Mouse (Mus musculus): ENCODE results near the gene Atg101. TPM values are rescaled to one million over a fixed set of nuclear protein-coding genes. Genes with fewer than 3 reads are reported as not detected.
"Not testable (repeated sequence)": the region's sequence is repeated elsewhere in the genome, so short reads cannot be mapped to it uniquely, and the experiment has no call there.

Atg101 gene
- total RNA-seq, 2 experiments from 2014 or later = 25.0 to 31.3 TPM

DNA sequence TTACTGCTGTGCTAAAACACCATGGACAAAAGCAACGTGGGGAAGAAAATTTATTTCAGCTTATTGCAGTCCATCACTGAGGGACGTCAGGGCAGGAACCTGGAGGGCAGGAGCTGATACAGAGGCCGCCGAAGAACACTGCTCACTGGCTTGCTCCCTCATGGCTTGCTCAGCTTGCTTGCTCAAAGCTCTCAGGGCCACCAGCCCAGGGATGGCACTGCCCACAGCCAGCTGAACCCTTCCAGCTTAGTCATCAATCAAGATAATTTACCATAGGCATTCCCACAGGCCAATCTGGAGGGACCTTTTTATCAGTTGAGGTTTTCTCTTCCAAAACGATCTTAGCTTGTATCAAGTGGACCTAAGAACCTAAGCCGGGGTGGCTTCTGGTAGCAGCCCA is 27.9 kb downstream of the Atg101 start:
- DNase-seq (ENCODE audit: low spot score) = no peak

DNA sequence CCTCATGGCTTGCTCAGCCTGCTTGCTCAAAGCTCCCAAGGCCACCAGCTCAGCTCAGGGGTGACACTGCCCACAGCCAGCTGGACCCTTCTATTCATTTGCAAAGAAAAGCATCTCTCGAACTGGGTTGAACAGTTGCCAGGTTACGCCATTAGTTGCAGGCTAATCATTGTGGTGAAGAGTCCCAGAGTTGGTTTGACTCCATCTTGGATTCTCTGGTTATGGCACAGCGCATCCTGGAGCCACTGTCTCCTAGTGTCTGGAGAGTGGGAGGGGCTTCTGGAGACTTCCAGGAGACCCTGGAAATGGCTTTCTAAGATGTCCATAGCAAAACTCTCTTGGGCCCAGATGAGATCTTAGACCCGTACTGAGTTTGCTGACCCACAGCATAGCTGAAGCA is 31.3 kb downstream of the Atg101 start:
- DNase-seq (ENCODE audit: low spot score) = no peak

GRCm38 (mm10) chr15:101315832-101316231 is 31.8 kb downstream of the Atg101 start:
- peak; percentile 93 for DNase-seq (ENCODE audit: low spot score)

GRCm38 (mm10) chr15:101316279-101316912 is 32.3 kb downstream of the Atg101 start:
- DNase-seq (ENCODE audit: low spot score) = no peak

- DNase-seq (ENCODE audit: low spot score) = no peak
These were observed 33.1 kb downstream of the Atg101 start for GRCm38 (mm10) chr15:101316913-101317813.

DNA sequence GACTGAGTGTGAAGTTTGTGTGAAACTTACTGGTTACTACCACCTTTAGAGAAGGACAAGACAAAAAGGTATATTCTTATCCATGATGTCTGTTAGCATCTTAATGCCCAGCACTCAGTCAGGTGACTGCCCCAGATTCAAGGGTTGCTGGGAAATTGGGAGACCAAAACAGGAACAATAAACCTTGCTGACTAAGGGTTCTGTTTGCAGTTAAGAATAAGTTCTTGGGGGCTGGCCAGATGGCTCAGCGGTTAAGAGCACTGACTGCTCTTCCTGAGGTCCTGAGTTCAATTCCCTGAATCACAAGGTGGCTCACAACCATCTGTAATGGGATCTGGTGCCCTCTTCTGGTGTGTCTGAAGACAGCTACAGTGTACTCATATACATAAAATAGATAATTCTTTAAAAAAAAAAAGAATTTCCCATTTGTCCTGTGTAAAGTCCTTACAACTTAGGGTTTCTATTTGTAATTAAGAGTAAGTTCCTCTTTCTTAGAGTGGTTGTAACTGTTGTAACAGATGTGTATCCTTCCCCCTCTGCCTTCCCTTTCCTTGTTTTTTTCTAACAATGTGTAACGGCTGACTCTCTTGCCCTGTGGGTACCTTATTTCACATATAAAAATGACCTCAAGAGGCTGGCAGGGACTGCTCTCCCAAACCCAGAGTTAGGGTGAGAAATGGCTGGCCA is 33.9 kb downstream of the Atg101 start:
- DNase-seq (ENCODE audit: low spot score) = no peak

DNA sequence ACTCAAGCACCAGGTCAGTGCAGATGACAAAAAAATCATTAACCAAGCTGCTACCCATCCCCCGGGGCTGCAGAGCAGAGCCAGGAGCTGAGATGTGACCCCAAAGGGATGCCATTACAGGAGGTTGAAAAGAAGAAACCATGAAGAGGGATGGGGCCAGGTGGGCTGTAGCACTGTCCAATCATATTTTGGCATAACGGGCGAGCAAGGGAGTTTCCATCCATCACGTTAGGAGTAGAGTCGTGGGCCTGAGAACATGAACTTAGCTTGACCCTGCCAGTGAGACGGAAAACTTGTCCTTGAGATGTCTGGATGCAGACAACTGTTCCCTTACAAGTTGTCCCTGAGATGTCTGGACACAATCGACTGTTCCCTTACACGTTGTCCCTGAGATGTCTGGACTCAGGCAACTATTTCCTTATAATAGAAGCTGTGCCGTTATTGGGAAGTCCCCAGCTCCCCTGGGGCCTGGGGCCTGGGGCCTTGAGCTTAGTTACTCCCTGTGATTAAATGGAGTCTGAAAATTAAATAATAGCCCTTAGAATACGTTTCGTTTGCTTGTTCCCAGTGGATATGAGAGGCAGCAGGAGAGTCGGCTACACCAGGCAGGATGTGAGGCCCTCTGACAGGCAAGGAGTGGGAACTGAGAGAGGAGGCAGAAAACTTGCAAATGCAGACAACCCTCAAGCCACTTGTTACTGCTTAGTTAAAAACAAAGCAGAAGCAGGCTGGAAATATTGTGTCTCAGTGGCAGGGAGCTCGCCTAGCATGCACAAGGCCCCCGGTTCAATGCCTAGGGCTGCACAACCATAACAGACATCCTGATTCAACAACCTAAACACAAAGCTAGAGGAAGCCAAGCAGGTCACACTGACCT is 35.1 kb downstream of the Atg101 start:
- no peak for DNase-seq (ENCODE audit: low spot score)

GRCm38 (mm10) chr15:101320010-101320617 is 36.0 kb downstream of the Atg101 start:
- no peak for DNase-seq (ENCODE audit: low spot score)

DNA sequence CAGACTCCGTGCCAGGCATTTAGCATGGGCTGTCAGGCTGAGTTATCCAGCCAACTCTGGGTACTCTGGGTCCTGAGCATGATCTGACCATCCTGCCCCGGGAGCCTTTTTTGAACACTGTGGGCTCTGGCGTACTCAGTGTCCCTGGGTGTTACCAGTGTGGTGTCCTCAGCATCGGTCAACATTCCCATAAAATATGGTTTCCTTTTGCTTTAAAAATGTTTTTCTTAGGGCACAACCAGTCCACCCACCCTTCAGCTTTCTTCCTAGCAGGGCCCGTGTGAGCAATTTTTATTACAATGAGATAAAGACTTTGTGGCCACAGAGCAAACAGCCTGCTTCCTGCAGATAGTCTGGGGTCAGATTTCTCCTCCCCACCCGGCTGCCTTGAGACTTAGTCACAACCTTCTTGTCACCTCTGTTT is 36.6 kb downstream of the Atg101 start:
- peak; percentile 55 for DNase-seq (ENCODE audit: low spot score)

DNA sequence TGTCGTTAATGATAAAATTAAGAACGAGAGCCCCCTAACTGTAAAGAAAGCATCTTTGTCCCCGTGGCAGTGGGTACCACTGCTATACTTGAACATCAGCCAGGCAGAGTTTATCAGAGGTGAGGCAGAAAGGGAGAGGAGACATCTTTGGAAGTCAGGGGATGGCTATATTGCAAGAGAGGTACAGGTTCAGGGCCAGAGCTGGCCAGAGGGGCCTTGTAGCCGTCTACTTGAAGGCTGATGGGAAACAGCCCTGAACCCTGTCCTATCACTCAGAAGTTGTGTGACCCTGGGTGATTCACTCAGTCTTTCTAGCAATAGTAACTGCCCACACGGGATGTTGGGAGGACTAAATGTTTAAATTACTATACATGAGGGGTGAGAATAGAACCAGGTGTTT is 37.1 kb downstream of the Atg101 start:
- DNase-seq (ENCODE audit: low spot score) = no peak

DNA sequence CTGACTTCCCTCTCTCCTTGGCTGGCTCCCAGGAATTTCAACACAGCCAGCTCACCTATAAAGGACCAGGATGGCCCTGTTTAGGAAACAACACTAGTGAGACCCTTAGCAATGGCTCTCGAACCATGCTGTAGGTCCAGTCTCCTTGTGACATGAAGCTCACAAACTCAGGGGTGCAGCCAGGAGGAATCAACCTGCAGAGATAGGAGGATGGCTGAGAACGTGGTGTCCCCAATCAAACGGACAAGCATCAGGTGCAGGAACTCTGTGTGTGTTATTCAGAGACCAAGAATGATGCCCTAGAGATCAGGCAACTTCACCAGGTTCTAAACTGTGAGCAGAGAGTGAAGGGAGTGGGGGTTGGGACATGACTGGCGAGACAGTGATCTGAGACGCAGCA is 38.0 kb downstream of the Atg101 start:
- DNase-seq (ENCODE audit: low spot score) = no peak

- no peak for DNase-seq (ENCODE audit: low spot score)
These were observed 38.6 kb downstream of the Atg101 start for GRCm38 (mm10) chr15:101322640-101323039.

GRCm38 (mm10) chr15:101323511-101323910 is 39.4 kb downstream of the Atg101 start:
- DNase-seq (ENCODE audit: low spot score) = no peak

- not testable (repeated sequence) for DNase-seq (ENCODE audit: low spot score)
These were observed 40.3 kb downstream of the Atg101 start for GRCm38 (mm10) chr15:101324409-101324808.

GRCm38 (mm10) chr15:101325991-101326534 is 42.0 kb downstream of the Atg101 start:
- DNase-seq (ENCODE audit: low spot score) = no peak

GRCm38 (mm10) chr15:101327282-101327681 is 43.2 kb downstream of the Atg101 start:
- peak; percentile 91 for DNase-seq (ENCODE audit: low spot score)

DNA sequence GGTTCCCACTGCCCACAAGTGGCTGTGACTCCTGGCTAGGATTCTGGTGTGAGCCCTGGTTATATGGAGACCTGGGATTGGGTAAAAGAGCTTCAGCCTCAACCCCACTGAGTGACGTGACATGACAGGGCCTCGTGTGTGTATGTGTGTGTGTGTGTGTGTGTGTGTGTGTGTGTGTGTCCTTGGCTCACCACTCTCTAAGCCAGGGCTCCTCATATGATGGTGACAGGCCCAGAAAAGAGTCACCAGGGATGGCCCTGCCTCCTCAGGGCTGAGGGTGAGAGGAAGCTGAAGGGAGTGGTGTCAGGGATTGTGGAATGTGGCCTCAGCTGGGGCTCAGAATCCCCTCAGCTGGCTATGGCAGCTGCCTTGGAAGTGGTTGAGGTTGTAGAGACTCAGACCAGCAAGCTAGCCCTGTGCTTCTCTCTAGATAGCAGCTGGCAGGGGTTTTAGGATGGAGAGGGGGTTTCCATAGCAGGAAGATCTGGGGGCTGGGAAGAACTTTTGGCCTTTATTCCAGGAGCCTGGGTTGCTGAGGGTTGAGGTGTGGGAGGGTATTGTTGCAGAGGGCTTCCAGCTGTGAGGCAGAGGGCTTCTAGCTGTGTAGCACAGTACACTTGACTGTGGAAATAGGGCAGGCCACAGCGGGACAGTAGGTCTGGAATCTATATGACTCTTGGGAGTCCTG is 44.9 kb downstream of the Atg101 start:
- DNase-seq (ENCODE audit: low spot score) = no peak

DNA sequence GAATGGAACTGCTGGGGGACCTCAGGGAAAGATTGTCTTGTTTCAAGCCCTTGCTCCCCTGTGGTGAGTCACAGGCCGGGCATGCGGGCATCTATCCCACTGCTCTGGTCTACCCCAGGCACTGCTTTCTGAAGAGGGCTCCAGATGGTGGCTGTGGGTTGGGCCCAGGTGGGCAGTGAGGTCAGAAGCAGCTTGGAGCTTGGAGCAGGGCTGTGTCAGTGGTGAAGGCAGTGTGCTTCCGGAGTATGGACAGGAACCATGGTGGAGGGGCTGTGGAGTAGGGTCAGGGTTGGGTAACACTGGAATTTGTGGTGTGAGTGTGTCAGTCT is 45.5 kb downstream of the Atg101 start:
- no peak for DNase-seq (ENCODE audit: low spot score)

DNA sequence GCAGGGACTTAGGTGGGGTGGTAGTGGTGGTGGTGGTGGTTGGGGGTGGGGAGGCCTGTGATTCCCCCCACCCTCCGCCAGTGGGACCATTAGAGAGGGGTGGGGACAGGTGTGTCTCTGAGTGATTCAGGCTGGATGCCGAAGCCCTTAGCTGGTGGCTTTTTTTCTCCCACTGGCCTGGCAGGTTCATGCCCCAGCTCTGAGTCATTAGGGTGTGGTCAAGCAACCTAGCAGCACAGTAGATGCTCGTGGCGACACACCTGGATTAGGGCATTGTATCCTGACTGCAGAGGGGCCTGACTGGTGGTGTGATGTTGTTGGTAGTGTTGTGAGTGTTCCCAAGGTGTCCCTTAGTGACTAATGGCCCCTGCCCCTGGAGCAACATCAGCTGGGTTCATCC is 47.0 kb downstream of the Atg101 start:
- no peak for DNase-seq (ENCODE audit: low spot score)

GRCm38 (mm10) chr15:101332370-101332769 is 48.3 kb downstream of the Atg101 start:
- no peak for DNase-seq (ENCODE audit: low spot score)

Measured in gastrocnemius, adult 18-20 months (tissue).